Mouse (Mus musculus) heart, embryonic 14.5 days (tissue): ENCODE data around the gene Ptgdr2. TPM values are rescaled to one million over a fixed set of nuclear protein-coding genes. Genes with fewer than 3 reads are reported as not detected.

Experiments used
- ATAC-seq: fragments of 200-750 bp; cut with Nextera tagmentation; 2 replicates; pipeline ENCODE4 v1.8.0; 2017; ENCODE audit warnings: low read depth, moderate TSS enrichment; ENCODE audit not compliant: insufficient number of reproducible peaks, insufficient read depth, low FRiP score
- H3K27ac ChIP-seq, 2 experiments: fragments of 200-500 bp in 1 of 2; fragments of 300-500 bp in 1 of 2; sonication (generic) in 1 of 2; replicated peaks in 1 of 2; 2 replicates each; pipeline ENCODE4 v1.5.1; 2012 to 2014; ENCODE audit warnings: low read depth in 2 of 2, low read length in 2 of 2, control low read depth in 1 of 2, mild to moderate bottlenecking in 1 of 2, mixed read lengths in 1 of 2; ENCODE audit not compliant: control insufficient read depth in 1 of 2, insufficient read depth in 1 of 2
- H3K27me3 ChIP-seq: fragments of 300-500 bp; sonication (generic); 2 replicates; pipeline ENCODE4 v1.6.1; 2014; ENCODE audit warnings: mild to moderate bottlenecking, low read length, control low read depth; ENCODE audit not compliant: control insufficient read depth, insufficient read depth
- H3K36me3 ChIP-seq: fragments of 300-500 bp; sonication (generic); 2 replicates; pipeline ENCODE4 v1.6.1; 2014; ENCODE audit warnings: mild to moderate bottlenecking, control low read depth, low read length, mixed read lengths; ENCODE audit not compliant: control insufficient read depth, insufficient read depth
- H3K4me1 ChIP-seq, 2 experiments: fragments of 200-500 bp in 1 of 2; fragments of 300-500 bp in 1 of 2; sonication (generic) in 1 of 2; 2 replicates each; pipeline ENCODE4 v1.6.1; 2012 to 2014; ENCODE audit warnings: low read length in 2 of 2, control low read depth in 1 of 2, mixed read lengths in 1 of 2; ENCODE audit not compliant: control insufficient read depth in 2 of 2, insufficient read depth in 2 of 2
- H3K4me2 ChIP-seq: fragments of 300-500 bp; sonication (generic); 2 replicates; pipeline ENCODE4 v1.6.1; 2014; ENCODE audit warnings: mild to moderate bottlenecking, low read length
- H3K4me3 ChIP-seq, 2 experiments: fragments of 200-500 bp in 1 of 2; fragments of 300-500 bp in 1 of 2; sonication (generic) in 1 of 2; 2 replicates each; pipeline ENCODE4 v1.5.1; 2012 to 2014; ENCODE audit warnings: low read length in 2 of 2, mild to moderate bottlenecking in 2 of 2, control low read depth in 1 of 2, low read depth in 1 of 2, moderate library complexity in 1 of 2; ENCODE audit not compliant: control insufficient read depth in 1 of 2, insufficient read depth in 1 of 2
- H3K9ac ChIP-seq: fragments of 300-500 bp; sonication (generic); 2 replicates; pipeline ENCODE4 v1.6.1; 2014; ENCODE audit warnings: mild to moderate bottlenecking, low read length
- H3K9me3 ChIP-seq: fragments of 300-500 bp; sonication (generic); 2 replicates; pipeline ENCODE4 v1.6.1; 2016; ENCODE audit warnings: low read length, control low read depth; ENCODE audit not compliant: control insufficient read depth
- WGBS: fragments of 180-500 bp; shearing (Covaris S2); extraction: QIAGEN DNeasy Blood & Tissue Kit; methylation state at CpG from one replicate; pipeline ENCODE4 v1.1.7; 2014; 5-methylcytosine and 5-hydroxymethylcytosine counted together
- polyA plus RNA-seq: library from polyadenylated mRNA; unstranded; fragments of >200 nt; fragmentation: Nextera tagmentation; extraction: Ambion mirVana; gene quantifications from 2 replicates; pipeline ENCODE4 v1.2.1, GENCODE M21; 2014

The Ptgdr2 gene
- polyA plus RNA-seq, 1 experiment from 2014 or later = 0.07 TPM

DNA sequence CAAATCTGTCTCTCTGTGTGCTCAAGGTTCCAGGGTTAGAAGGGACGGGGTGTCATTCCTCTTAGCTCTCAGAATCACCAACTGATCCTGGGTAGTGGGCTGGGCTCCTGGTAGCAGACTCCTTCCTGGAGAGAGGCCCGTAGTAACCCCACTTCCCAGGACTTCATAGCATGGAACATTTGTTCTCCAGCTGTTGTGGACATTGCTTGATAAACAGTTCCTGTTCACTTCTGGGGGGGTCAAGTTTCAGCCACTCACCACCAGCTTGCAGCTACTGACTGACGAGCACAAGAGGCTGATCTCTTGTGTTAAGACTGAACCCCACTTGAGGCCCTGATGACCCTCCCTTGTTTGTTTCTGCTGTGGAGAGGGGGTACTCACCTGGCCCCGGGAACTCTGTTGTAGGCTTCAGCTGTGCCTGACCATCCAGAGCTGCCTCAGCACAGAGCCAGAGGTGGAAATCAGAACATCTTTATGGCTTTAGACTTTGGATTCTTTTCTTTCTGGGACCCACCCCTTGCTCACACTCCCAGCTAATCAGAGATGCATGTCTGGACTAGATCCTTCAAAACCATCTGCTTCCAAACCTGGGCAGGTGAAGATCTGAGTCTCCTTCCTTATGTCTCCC, 37.4 kb downstream of the Ptgdr2 start, which contains the start of gene Ms4a10:
Gene Ms4a10 (minus strand): TSS at position 433 of the 628 bp plus-strand sequence.
- H3K9ac ChIP-seq = no peak within 1 kb of the TSS
- H3K27ac ChIP-seq = no peak within 1 kb of the TSS
- no peaks in the 10 kb centered on the region; a peak in 3 of 4 replicates for H3K4me1 ChIP-seq
- no peak within 1 kb of the TSS for H3K4me3 ChIP-seq
- H3K9me3 ChIP-seq = peaks cover 8% of the 10 kb centered on the region
- H3K4me2 ChIP-seq = no peak within 1 kb of the TSS
- no peaks in the 10 kb centered on the region for H3K27me3 ChIP-seq
- ATAC-seq = no peak
- H3K36me3 ChIP-seq = no peaks in the 10 kb centered on the region
- WGBS = 23% methylated on average over 4 of the region's 4 CpGs

DNA sequence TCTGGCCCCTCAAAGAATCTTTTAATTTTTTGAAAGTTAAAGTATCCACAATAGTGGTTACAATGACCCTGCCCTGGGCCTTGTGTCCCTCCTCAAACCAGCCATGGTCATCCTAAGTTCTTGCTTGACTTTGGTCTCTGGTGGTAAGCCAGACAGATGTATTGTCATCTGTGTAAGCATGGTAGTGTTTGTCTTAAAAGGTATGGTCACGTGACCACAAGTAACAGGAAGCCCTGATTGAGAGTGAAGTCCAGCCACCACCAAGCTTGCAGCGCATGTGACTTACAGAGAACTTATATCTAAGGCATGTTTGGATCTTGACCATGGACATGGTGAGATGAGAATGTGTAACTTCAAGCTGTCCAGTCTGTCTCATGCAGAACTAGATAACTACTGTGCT, 38.2 kb downstream of the Ptgdr2 start:
- 71% methylated on average over 2 of the region's 2 CpGs for WGBS
- no peak overlapping the region for H3K27ac ChIP-seq
- peaks cover 0 to 3% of the 10 kb centered on the region in 2 experiments; a peak in 3 of 4 replicates for H3K4me1 ChIP-seq
- no peak for ATAC-seq
- H3K4me3 ChIP-seq = no peak overlapping the region
- peaks cover 8% of the 10 kb centered on the region for H3K9me3 ChIP-seq
- no peaks in the 10 kb centered on the region for H3K27me3 ChIP-seq
- H3K4me2 ChIP-seq = no peak overlapping the region
- H3K9ac ChIP-seq = no peak overlapping the region
- no peaks in the 10 kb centered on the region for H3K36me3 ChIP-seq

DNA sequence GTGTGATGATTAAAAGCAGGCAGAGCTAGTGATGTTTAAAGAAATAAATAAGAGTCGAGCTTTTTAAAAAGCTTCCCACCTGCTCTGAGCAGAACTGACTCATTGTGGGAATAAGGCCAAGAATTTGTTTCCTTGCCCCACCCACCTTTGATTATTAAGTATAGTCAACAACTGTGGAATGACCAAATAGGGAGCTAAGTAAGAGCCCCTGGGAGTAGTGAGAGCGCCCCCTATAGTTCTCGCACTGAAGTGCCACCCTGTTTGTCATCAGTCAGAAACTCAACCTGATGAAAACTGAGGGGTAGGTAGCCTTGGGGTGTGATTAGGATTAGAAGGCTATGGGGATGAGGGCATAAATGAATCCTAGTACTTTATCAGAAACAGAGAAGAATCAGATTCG, 39.4 kb downstream of the Ptgdr2 start:
- H3K9me3 ChIP-seq = peaks cover 8% of the 10 kb centered on the region
- H3K4me3 ChIP-seq = no peak overlapping the region
- peaks cover 0 to 3% of the 10 kb centered on the region in 2 experiments; a peak in 3 of 4 replicates for H3K4me1 ChIP-seq
- no peak overlapping the region for H3K27ac ChIP-seq
- H3K4me2 ChIP-seq = no peak overlapping the region
- H3K36me3 ChIP-seq = no peaks in the 10 kb centered on the region
- 44% methylated on average over 4 of the region's 4 CpGs for WGBS
- H3K9ac ChIP-seq = no peak overlapping the region
- H3K27me3 ChIP-seq = no peaks in the 10 kb centered on the region
- no peak for ATAC-seq

DNA sequence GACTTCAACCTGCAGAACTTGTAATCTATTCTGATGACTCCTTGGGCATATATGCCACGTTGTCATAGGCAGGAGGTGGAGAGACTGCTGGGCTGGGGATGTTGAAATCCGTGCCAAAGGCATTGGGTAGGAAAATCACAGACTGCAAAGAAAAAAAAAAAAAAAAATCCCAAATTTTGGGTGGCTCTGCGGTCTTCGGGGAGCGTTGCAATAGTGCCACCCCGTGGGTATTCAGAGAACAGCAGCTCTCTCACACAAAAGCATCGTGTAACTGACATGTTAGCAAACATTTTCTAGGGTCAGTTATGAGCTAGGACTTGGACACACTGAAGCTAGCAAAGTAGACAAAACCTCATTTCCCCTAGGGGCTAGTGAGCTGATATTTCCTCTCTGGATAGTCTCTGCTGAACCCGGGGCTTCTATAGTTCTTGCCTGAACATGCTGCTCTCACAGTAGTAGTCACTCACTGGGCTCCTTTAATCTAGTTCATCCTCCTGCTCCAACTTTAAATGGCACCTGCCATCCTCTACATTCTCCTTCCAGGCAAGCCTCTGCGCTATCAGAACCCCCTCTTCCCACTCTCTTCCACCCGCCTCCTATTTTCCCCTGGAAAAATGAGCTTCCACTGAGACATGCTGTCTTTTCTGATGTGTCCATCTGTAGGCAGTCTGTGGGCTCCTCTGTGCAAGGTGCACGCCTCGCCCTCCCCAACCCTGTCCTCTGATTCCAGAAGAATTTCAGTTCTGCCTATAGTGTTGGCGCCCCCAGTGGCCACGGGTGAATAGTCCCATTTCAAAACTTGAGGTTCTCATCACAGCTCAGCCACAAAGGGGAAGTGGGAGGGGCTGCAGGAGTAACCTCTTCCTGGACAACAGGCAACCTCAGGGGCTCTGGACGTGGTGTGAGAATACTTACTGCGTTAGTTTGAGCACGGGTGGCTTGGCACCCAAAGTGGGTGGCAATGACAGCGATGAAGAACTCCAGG, 42.5 kb downstream of the Ptgdr2 start:
- ATAC-seq = peak; percentile 19; the same call in 1 of the 2 replicates
- 11% methylated on average over 18 of the region's 18 CpGs for WGBS
- Histone ChIP-seq H3K4me3 (no peak overlapping the region), H3K4me1 (peaks cover 0 to 3% of the 10 kb centered on the region in 2 experiments; a peak in 3 of 4 replicates), H3K36me3 (no peaks in the 10 kb centered on the region), H3K27ac (no peak overlapping the region), H3K27me3 (no peaks in the 10 kb centered on the region), H3K9me3 (no peaks in the 10 kb centered on the region), H3K9ac (no peak overlapping the region), H3K4me2 (peak overlapping the region; percentile 43)

DNA sequence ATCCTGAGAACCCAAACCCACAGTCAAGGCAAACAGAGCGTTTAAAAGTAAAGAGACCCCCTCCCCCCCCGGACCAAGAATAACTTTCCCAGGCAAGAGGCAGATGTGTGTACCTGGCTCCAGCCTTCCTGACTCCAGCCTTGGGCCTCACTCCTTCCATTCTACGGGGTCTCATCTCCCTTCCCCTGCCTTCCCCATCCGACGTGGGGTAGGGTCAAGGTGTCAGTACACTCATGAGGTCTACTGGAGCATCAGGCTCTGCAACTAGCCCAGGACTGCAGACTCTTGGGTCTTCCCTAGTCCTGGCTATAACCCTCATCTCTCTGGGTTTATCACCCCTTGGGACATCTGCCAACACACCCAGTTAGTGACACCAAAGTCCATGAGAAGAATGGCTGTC, 43.2 kb downstream of the Ptgdr2 start:
- 76% methylated on average over 5 of the region's 5 CpGs for WGBS
- H3K27me3 ChIP-seq = no peaks in the 10 kb centered on the region
- no peak overlapping the region for H3K4me2 ChIP-seq
- H3K4me3 ChIP-seq = no peak overlapping the region
- no peak for ATAC-seq
- no peaks in the 10 kb centered on the region for H3K36me3 ChIP-seq
- no peak overlapping the region for H3K27ac ChIP-seq
- H3K9ac ChIP-seq = no peak overlapping the region
- peaks cover 0 to 3% of the 10 kb centered on the region in 2 experiments; a peak in 3 of 4 replicates for H3K4me1 ChIP-seq
- no peaks in the 10 kb centered on the region for H3K9me3 ChIP-seq

DNA sequence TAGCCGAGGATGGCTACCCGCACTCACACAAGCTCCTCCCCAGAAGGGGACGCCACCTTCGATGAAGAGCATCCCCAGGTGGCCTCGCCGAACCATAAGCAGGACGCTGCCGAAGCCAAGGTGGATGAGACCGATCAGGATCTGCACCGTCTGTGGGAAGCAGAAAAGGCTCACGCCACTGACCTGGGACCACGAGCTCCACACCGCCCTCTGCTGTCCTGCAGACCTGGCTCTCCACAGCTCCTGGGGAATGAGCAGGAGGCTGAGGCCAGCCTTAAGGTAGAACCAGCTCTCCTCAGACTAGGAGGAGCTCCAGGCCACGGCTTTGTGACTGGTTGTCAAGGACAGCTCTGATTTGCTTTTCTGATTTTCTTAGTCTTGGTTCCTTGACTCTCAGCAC, 46.2 kb downstream of the Ptgdr2 start:
- Histone ChIP-seq H3K27ac (no peak overlapping the region), H3K4me1 (peaks cover 0 to 3% of the 10 kb centered on the region in 2 experiments; a peak in 3 of 4 replicates), H3K36me3 (no peaks in the 10 kb centered on the region), H3K9ac (no peak overlapping the region), H3K4me2 (peak overlapping the region; percentile 24; the same call in 1 of the 2 replicates), H3K27me3 (no peaks in the 10 kb centered on the region), H3K9me3 (no peaks in the 10 kb centered on the region), H3K4me3 (no peak overlapping the region)
- ATAC-seq = no peak
- WGBS = 19% methylated on average over 14 of the region's 14 CpGs

DNA sequence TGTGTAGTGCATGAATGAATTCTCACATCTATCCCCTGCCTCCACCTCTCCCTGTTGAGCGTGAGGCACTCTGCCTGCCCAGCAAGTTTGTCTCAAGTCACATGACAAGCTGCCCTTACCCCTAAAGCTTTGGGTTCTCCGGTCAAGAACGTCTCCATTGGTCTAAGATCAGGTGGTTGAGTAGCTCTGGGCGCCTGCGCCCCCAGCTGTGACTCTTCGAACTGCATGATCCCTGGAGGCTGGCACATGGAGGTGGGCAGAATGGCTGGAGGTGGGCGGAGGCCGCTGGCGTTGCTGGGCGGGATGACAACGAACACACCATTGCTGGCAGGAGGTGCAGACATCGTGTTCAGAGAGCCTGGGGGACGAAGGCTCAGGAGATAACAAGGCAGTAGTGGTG, 47.6 kb downstream of the Ptgdr2 start:
- no peak for ATAC-seq
- no peak overlapping the region for H3K4me2 ChIP-seq
- H3K4me1 ChIP-seq = peaks cover 0 to 2% of the 10 kb centered on the region in 2 experiments; a peak in 2 of 4 replicates
- H3K36me3 ChIP-seq = no peaks in the 10 kb centered on the region
- 76% methylated on average over 13 of the region's 13 CpGs for WGBS
- H3K9me3 ChIP-seq = no peaks in the 10 kb centered on the region
- H3K27me3 ChIP-seq = no peaks in the 10 kb centered on the region
- H3K27ac ChIP-seq = no peak overlapping the region
- no peak overlapping the region for H3K9ac ChIP-seq
- no peak overlapping the region for H3K4me3 ChIP-seq
